Mouse (Mus musculus): ENCODE data around the gene Pgk1. TPM values are rescaled to one million over a fixed set of nuclear protein-coding genes. Genes with fewer than 3 reads are reported as not detected.
"Not testable (repeated sequence)": the region's sequence is repeated elsewhere in the genome, so short reads cannot be mapped to it uniquely, and the experiment has no call there.

Gene Pgk1
- 100 to 1,000 TPM; 416 to 450 TPM for total RNA-seq (2021)
- long read RNA-seq, experiment 1, transcript Pgk1-201 (11 exons, 1,825 nt), result major isoform, 385 of 425 reads
- long read RNA-seq, experiment 1, partial matches to known transcripts, result 39 of 425 reads
- long read RNA-seq, experiment 1, other reads (novel, unspliced or antisense), result 1 of 425 reads
- long read RNA-seq, experiment 2, transcript Pgk1-201 (11 exons, 1,825 nt), result major isoform, 316 of 329 reads
- long read RNA-seq, experiment 2, partial matches to known transcripts, result 9 of 329 reads
- long read RNA-seq, experiment 2, other reads (novel, unspliced or antisense), result 4 of 329 reads

GRCm38 (mm10) chrX:106186713-106187649, at the start of gene Pgk1:
Pgk1 (plus strand) TSS chrX:106187100.
- peak; percentile 81 to 92 for DNase-seq (ENCODE audit: low spot score in 2 of 2)

- peak in 1 of 2 experiments; percentile 6 for DNase-seq (ENCODE audit: low spot score in 2 of 2)
These were observed 47.4 kb upstream of the Pgk1 start for GRCm38 (mm10) chrX:106139309-106140070.

- no peak for DNase-seq (ENCODE audit: low spot score in 2 of 2)
These were observed 44.0 kb upstream of the Pgk1 start, which contains the start of gene Tlr13 for GRCm38 (mm10) chrX:106142936-106143335. Tlr13 (plus strand) TSS chrX:106143204.

DNA sequence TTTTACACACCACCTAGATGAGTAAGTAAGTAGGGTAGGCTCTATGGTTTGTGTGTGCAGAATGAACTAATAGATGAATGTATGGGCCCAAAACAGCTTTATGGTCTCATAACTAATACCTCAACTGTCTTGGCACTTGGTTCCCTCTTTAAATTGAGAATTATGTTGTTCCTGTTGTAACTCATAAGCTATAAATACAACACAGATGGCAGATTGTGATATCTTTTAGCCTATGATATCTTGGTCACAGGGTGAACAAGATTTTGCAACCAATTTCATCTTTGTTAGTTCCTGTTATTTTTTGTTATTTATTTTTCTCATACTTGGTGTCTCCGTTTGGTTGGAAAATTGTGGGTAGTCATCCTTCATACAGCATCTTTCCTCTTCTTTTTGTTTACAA, 38.7 kb upstream of the Pgk1 start:
- no peak for DNase-seq (ENCODE audit: low spot score in 2 of 2)

GRCm38 (mm10) chrX:106149460-106149859, 37.4 kb upstream of the Pgk1 start:
- DNase-seq (ENCODE audit: low spot score in 2 of 2), result no peak

- DNase-seq (ENCODE audit: low spot score in 2 of 2), result no peak
These were observed 32.7 kb upstream of the Pgk1 start for GRCm38 (mm10) chrX:106154180-106154586.

- no peak for DNase-seq (ENCODE audit: low spot score in 2 of 2)
These were observed 31.0 kb upstream of the Pgk1 start for GRCm38 (mm10) chrX:106155892-106156291.

GRCm38 (mm10) chrX:106163995-106164394, 22.9 kb upstream of the Pgk1 start:
- no peak for DNase-seq (ENCODE audit: low spot score in 2 of 2)

GRCm38 (mm10) chrX:106164555-106164954, 22.3 kb upstream of the Pgk1 start:
- no peak for DNase-seq (ENCODE audit: low spot score in 2 of 2)

GRCm38 (mm10) chrX:106165089-106165488, 21.8 kb upstream of the Pgk1 start:
- DNase-seq (ENCODE audit: low spot score in 2 of 2), result no peak

- peak; percentile 68 to 78 for DNase-seq (ENCODE audit: low spot score in 2 of 2)
These were observed 15.6 kb upstream of the Pgk1 start for GRCm38 (mm10) chrX:106171106-106171852.

DNA sequence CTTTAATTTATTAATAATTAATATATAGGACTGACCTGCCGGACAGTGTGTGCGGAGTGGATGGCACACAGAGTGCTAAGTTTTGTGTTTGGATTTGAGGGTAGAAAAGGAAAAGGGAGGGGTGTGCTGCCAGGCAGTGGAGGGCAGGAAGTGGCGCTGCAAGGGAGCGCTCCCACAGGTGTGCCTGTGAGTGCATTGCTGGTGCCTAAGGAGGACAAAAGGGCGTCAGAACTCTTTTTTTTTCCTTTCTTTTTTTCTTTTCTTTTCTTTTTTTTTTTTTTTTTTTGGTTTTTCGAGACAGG, 15.1 kb upstream of the Pgk1 start:
- DNase-seq (ENCODE audit: low spot score in 2 of 2), result no peak

GRCm38 (mm10) chrX:106176331-106176730, 10.6 kb upstream of the Pgk1 start:
- DNase-seq (ENCODE audit: low spot score in 2 of 2), result no peak

DNA sequence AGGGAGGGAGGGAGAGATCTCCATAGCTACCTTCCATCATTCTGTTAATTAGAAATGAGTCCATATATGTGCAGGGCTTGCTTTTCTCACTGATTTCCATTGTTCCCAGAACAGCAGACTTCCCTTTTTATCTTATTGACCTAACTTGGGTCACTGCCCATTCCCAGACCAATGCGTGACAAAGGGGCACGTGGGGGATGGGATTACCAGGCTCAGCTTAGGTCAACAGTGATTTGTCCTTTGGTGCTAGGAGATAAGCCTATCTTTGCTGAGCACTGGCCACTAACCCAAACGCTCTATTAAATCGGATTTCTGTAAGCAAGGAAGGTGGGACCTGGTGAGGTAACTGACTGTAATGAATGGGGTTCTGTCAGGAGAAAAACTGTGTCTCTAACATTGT, 2.6 kb upstream of the Pgk1 start:
- DNase-seq (ENCODE audit: low spot score in 2 of 2), result no peak

DNA sequence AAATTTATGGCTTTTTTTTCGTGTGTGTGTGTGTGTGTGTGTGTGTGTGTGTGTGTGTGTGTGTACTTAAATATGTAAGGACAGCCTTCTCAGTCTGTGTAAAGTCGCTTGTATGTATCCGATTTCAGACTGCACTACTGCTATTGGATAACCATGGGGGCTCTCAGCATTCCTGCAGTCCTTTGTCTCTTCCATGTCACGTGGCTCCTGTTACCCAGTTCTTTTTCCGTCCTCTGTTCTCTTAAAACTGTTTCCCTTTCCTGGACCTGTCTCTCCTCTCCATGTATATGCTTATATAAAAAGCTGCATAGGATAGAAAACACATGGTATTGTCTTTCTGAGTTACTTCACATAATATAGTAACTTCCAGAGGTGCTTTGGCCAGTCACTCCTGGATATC, 1.2 kb upstream of the Pgk1 start:
- no peak for DNase-seq (ENCODE audit: low spot score in 2 of 2)

GRCm38 (mm10) chrX:106187737-106188136, 837 bp downstream of the Pgk1 start:
- no peak for DNase-seq (ENCODE audit: low spot score in 2 of 2)

DNA sequence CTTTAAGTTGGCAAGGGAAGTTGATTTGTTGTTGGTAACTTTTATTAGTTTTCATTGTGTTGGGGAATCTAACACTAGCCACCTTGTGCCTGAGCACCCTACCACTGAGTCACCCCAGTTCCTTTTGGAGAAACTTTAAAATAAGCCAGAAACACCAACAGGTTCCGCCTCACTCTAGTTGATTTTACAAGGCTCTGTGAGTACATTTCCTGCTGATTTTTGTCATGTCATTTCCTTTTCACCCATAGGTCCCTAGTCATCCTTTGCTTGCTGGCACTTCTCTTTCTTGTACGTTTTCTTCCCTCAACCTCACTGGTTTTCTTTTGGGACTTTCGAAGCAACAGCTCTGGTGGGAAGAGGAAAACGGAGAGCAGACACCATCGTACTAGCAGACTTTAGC, 2.5 kb downstream of the Pgk1 start:
- no peak for DNase-seq (ENCODE audit: low spot score in 2 of 2)

GRCm38 (mm10) chrX:106190091-106190490, 3.2 kb downstream of the Pgk1 start:
- DNase-seq (ENCODE audit: low spot score in 2 of 2), result no peak

DNA sequence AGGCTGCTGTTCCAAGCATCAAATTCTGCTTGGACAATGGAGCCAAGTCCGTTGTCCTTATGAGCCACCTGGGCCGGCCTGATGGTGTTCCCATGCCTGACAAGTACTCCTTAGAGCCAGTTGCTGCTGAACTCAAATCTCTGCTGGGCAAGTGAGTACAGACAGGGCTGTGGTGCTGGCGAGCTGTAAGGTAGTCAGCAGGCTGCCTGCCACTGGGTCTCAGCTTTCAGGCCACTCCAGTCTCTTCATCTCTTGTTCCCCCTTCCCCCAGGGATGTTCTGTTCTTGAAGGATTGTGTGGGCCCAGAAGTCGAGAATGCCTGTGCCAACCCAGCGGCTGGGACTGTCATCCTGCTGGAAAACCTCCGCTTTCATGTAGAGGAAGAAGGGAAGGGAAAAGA, 7.5 kb downstream of the Pgk1 start:
- not testable (repeated sequence) for DNase-seq (ENCODE audit: low spot score in 2 of 2)

- no peak for DNase-seq (ENCODE audit: low spot score in 2 of 2)
These were observed 10.4 kb downstream of the Pgk1 start for GRCm38 (mm10) chrX:106197308-106197707.

DNA sequence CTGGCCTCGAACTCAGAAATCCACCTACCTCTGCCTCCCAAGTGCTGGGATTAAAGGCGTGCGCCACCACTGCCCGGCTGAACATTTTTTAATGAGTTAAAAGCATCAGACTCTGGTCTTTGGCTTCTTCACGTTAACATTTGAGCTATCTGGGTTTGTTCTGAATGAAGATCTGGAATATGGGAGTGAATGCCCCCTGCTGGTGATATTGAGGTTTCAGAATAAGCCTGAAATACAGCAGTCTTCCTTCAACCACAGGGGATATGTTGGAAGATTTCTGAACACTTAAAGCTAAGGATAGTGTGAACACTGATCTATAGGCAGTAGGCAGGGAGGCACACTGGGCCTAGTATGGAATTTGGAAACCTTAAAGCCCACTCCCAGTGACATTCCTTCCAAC, 12.0 kb downstream of the Pgk1 start:
- DNase-seq (ENCODE audit: low spot score in 2 of 2), result no peak
